Mouse (Mus musculus): ENCODE results near the gene Rtn4rl1.

DNA sequence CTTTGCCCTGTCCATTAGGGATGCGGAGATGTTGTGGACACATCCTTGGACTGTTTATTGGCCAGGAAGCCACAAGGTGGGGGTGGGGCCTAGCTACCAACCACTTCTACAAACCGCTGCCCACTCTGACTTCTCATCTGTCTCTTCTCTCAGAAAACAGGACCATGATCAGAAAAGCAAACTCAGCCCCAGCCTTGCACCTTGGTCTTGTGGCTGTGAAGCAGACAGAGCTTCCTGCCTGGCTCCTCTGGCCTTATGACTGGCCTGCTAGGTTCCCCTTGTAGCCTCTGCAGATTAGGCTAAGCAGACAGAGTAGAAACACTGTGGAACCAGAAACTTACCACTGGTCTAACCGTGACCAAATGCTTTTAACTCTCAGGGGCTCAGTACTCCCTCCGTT, 15.8 kb downstream of the Rtn4rl1 start:
- no peak for TF ChIP-seq CTCF (IDR thresholded peaks at IDR 0.05; ENCODE audit: insufficient read depth, low read depth, low read length)
- TF ChIP-seq POLR2A (IDR thresholded peaks at IDR 0.05; ENCODE audit: insufficient read depth, low read depth, low read length): no peak

Data from olfactory bulb, adult 2 months (tissue).